Mouse (Mus musculus) neural tube, embryonic 15.5 days (tissue): ENCODE data around the gene Arpc3. TPM values are rescaled to one million over a fixed set of nuclear protein-coding genes. Genes with fewer than 3 reads are reported as not detected.

Source experiments
- ATAC-seq: fragments of 200-750 bp; cut with Nextera tagmentation; 2 replicates; pipeline ENCODE4 v1.8.0; 2017; ENCODE audit warnings: mild to moderate bottlenecking, moderate TSS enrichment, moderate library complexity; ENCODE audit not compliant: low FRiP score
- H3K27ac ChIP-seq: fragments of 300-500 bp; sonication (generic); replicated peaks from 2 replicates; pipeline ENCODE4 v1.5.1; 2015; ENCODE audit warnings: mild to moderate bottlenecking, inconsistent platforms
- H3K27me3 ChIP-seq: fragments of 300-500 bp; sonication (generic); replicated peaks from 2 replicates; pipeline ENCODE4 v1.6.1; 2015; ENCODE audit warnings: inconsistent platforms
- H3K36me3 ChIP-seq: fragments of 300-500 bp; sonication (generic); 2 replicates; pipeline ENCODE4 v1.6.1; 2015; ENCODE audit warnings: inconsistent platforms
- H3K4me1 ChIP-seq: fragments of 300-500 bp; sonication (generic); 2 replicates; pipeline ENCODE4 v1.6.1; 2015; ENCODE audit warnings: inconsistent platforms
- H3K4me2 ChIP-seq: fragments of 300-500 bp; sonication (generic); 2 replicates; pipeline ENCODE4 v1.6.1; 2015; ENCODE audit warnings: inconsistent platforms, mild to moderate bottlenecking, moderate library complexity
- H3K4me3 ChIP-seq: fragments of 300-500 bp; sonication (generic); replicated peaks from 2 replicates; pipeline ENCODE4 v1.5.1; 2015; ENCODE audit warnings: mild to moderate bottlenecking, inconsistent platforms
- H3K9ac ChIP-seq: fragments of 300-500 bp; sonication (generic); replicated peaks from 2 replicates; pipeline ENCODE4 v1.6.1; 2015; ENCODE audit warnings: mild to moderate bottlenecking, inconsistent platforms
- H3K9me3 ChIP-seq: fragments of 300-500 bp; sonication (generic); replicated peaks from 2 replicates; pipeline ENCODE4 v1.6.1; 2016; ENCODE audit warnings: inconsistent platforms
- WGBS: fragments of 180-500 bp; shearing (Covaris S2); methylation state at CpG from one replicate; pipeline ENCODE4 v1.1.7; 2015; ENCODE audit warnings: mixed read lengths; 5-methylcytosine and 5-hydroxymethylcytosine counted together
- polyA plus RNA-seq: library from polyadenylated mRNA; unstranded; fragments of >200 nt; fragmentation: Nextera tagmentation; extraction: Ambion mirVana; gene quantifications from 2 replicates; pipeline ENCODE4 v1.2.1, GENCODE M21; 2015

The Arpc3 gene
- polyA plus RNA-seq = 163 and 167 TPM in 2 replicates

- Histone ChIP-seq H3K4me3 (peak within 1 kb of the TSS; percentile 86), H3K36me3 (peaks cover 4% of the 10 kb centered on the region; the same call in 1 of the 2 replicates), H3K9me3 (no peaks in the 10 kb centered on the region), H3K27ac (peak within 1 kb of the TSS; percentile 75), H3K9ac (peak within 1 kb of the TSS; percentile 90), H3K27me3 (no peaks in the 10 kb centered on the region), H3K4me2 (peak within 1 kb of the TSS; percentile 77), H3K4me1 (peaks cover 15% of the 10 kb centered on the region)
- peak; percentile 96 for ATAC-seq
- WGBS = under 1% methylated on average over 39 of the region's 39 CpGs
Measured at GRCm38 (mm10) chr5:122391786-122392180, at the start of gene Arpc3. Gene Arpc3 (plus strand): TSS chr5:122391878.

- ATAC-seq = no peak
- peaks cover 8% of the 10 kb centered on the region; the same call in 1 of the 2 replicates for H3K4me1 ChIP-seq
- H3K9ac ChIP-seq = no peak overlapping the region
- H3K27ac ChIP-seq = no peak overlapping the region; the same call in 1 of the 2 replicates
- H3K27me3 ChIP-seq = no peaks in the 10 kb centered on the region
- no peak overlapping the region for H3K4me2 ChIP-seq
- H3K36me3 ChIP-seq = no peaks in the 10 kb centered on the region
- H3K9me3 ChIP-seq = no peaks in the 10 kb centered on the region
- no peak overlapping the region for H3K4me3 ChIP-seq
- WGBS = 82% methylated on average over 1 of the region's 1 CpGs
Measured at GRCm38 (mm10) chr5:122342874-122343273, 48.8 kb upstream of the Arpc3 start.

- WGBS = 46% methylated on average over 7 of the region's 7 CpGs
Measured at GRCm38 (mm10) chr5:122343768-122344167, 47.9 kb upstream of the Arpc3 start.

GRCm38 (mm10) chr5:122344260-122344659, 47.4 kb upstream of the Arpc3 start:
- H3K27me3 ChIP-seq = no peaks in the 10 kb centered on the region
- no peak for ATAC-seq
- H3K9me3 ChIP-seq = no peaks in the 10 kb centered on the region

More at GRCm38 (mm10) chr5:122343768-122344167, 47.9 kb upstream of the Arpc3 start:
- Histone ChIP-seq H3K27me3 (no peaks in the 10 kb centered on the region), H3K4me1 (peaks cover 8% of the 10 kb centered on the region; the same call in 1 of the 2 replicates), H3K9me3 (no peaks in the 10 kb centered on the region), H3K4me2 (peak overlapping the region; percentile 11; the same call in 1 of the 2 replicates), H3K36me3 (no peaks in the 10 kb centered on the region), H3K27ac (peak overlapping the region; percentile 51), H3K4me3 (no peak overlapping the region), H3K9ac (no peak overlapping the region)
- no peak for ATAC-seq

GRCm38 (mm10) chr5:122345777-122346176, 45.9 kb upstream of the Arpc3 start:
- H3K4me3 ChIP-seq = no peak overlapping the region
- H3K27me3 ChIP-seq = no peaks in the 10 kb centered on the region
- H3K27ac ChIP-seq = no peak overlapping the region
- H3K9ac ChIP-seq = no peak overlapping the region
- no peaks in the 10 kb centered on the region for H3K36me3 ChIP-seq
- peaks cover 8% of the 10 kb centered on the region; the same call in 1 of the 2 replicates for H3K4me1 ChIP-seq
- H3K4me2 ChIP-seq = no peak overlapping the region
- 77% methylated on average over 4 of the region's 4 CpGs for WGBS
- ATAC-seq = no peak
- H3K9me3 ChIP-seq = no peaks in the 10 kb centered on the region

More at GRCm38 (mm10) chr5:122344260-122344659, 47.4 kb upstream of the Arpc3 start:
- 5% methylated on average over 5 of the region's 5 CpGs for WGBS
- Histone ChIP-seq H3K36me3 (no peaks in the 10 kb centered on the region), H3K9ac (no peak overlapping the region), H3K27ac (no peak overlapping the region), H3K4me3 (no peak overlapping the region), H3K4me2 (no peak overlapping the region), H3K4me1 (peaks cover 8% of the 10 kb centered on the region; the same call in 1 of the 2 replicates)

- Histone ChIP-seq H3K27ac (peak within 1 kb of the TSS; percentile 93), H3K4me1 (peaks cover 16% of the 10 kb centered on the region), H3K4me2 (peak within 1 kb of the TSS; percentile 81), H3K9ac (peak within 1 kb of the TSS; percentile 94), H3K27me3 (no peaks in the 10 kb centered on the region), H3K4me3 (peak within 1 kb of the TSS; percentile 95), H3K9me3 (no peaks in the 10 kb centered on the region), H3K36me3 (0 out of 2 replicates have a peak, but pooled peaks cover 2% of the 10 kb centered on the region)
- under 1% methylated on average over 51 of the region's 51 CpGs for WGBS
- ATAC-seq = peak; percentile 95
Measured at GRCm38 (mm10) chr5:122353807-122354491, 37.7 kb upstream of the Arpc3 start, which contains the start of the genes Rad9b and Vps29. Gene Rad9b (minus strand): TSS chr5:122354233. Gene Vps29 (plus strand): TSS chr5:122354369.

- H3K4me1 ChIP-seq = peaks cover 16% of the 10 kb centered on the region
- H3K9me3 ChIP-seq = no peaks in the 10 kb centered on the region
- H3K36me3 ChIP-seq = 0 out of 2 replicates have a peak, but pooled peaks cover 4% of the 10 kb centered on the region
- H3K27ac ChIP-seq = peak overlapping the region; percentile 93
- H3K9ac ChIP-seq = peak overlapping the region; percentile 94
- peak; percentile 62 for ATAC-seq
- under 1% methylated on average over 53 of the region's 57 CpGs for WGBS
- peak overlapping the region; percentile 95 for H3K4me3 ChIP-seq
- H3K4me2 ChIP-seq = peak overlapping the region; percentile 81
- no peaks in the 10 kb centered on the region for H3K27me3 ChIP-seq
Measured at GRCm38 (mm10) chr5:122354492-122355067, 37.1 kb upstream of the Arpc3 start.

GRCm38 (mm10) chr5:122371591-122372191, 20.0 kb upstream of the Arpc3 start, which contains the start of gene Gpn3:
Gene Gpn3 (plus strand): TSS chr5:122371876.
- no peaks in the 10 kb centered on the region for H3K9me3 ChIP-seq

GRCm38 (mm10) chr5:122372192-122372769, 19.4 kb upstream of the Arpc3 start, which contains the start of gene Fam216a:
Gene Fam216a (minus strand): TSS chr5:122372364.
- Histone ChIP-seq H3K9me3 (no peaks in the 10 kb centered on the region), H3K9ac (peak within 1 kb of the TSS; percentile 76), H3K4me2 (peak within 1 kb of the TSS; percentile 75), H3K27ac (peak within 1 kb of the TSS; percentile 95), H3K36me3 (peaks cover 31% of the 10 kb centered on the region), H3K27me3 (no peaks in the 10 kb centered on the region), H3K4me3 (peak within 1 kb of the TSS; percentile 70), H3K4me1 (peaks cover 27% of the 10 kb centered on the region)
- 0% methylated on average over 53 of the region's 53 CpGs for WGBS
- ATAC-seq = peak; percentile 94

More at GRCm38 (mm10) chr5:122371591-122372191, 20.0 kb upstream of the Arpc3 start, which contains the start of gene Gpn3:
- Histone ChIP-seq H3K36me3 (peaks cover 37% of the 10 kb centered on the region), H3K27ac (peak within 1 kb of the TSS; percentile 95), H3K27me3 (no peaks in the 10 kb centered on the region), H3K4me1 (peaks cover 27% of the 10 kb centered on the region), H3K4me2 (peak within 1 kb of the TSS; percentile 75), H3K9ac (peak within 1 kb of the TSS; percentile 76), H3K4me3 (peak within 1 kb of the TSS; percentile 70)
- under 1% methylated on average over 39 of the region's 46 CpGs for WGBS
- ATAC-seq = peak; percentile 80

- 4% methylated on average over 5 of the region's 5 CpGs for WGBS
- Histone ChIP-seq H3K4me3 (peak overlapping the region; percentile 70), H3K27me3 (no peaks in the 10 kb centered on the region), H3K9ac (peak overlapping the region; percentile 76), H3K4me1 (peaks cover 27% of the 10 kb centered on the region), H3K36me3 (peaks cover 25% of the 10 kb centered on the region), H3K27ac (peak overlapping the region; percentile 87), H3K4me2 (peak overlapping the region; percentile 75), H3K9me3 (no peaks in the 10 kb centered on the region)
- 0 out of 2 replicates have a peak, but pooled peaks have one; percentile 11 for ATAC-seq
Measured at GRCm38 (mm10) chr5:122372878-122373277, 18.8 kb upstream of the Arpc3 start.
